Mouse (Mus musculus) heart, postnatal 36 days (tissue): ENCODE data around the gene Txnrd2. TPM values are rescaled to one million over a fixed set of nuclear protein-coding genes. Genes with fewer than 3 reads are reported as not detected.

ENCODE experiments used
- DNase-seq, 2 experiments: peaks; one replicate each; pipeline ENCODE4 v3.0.0; 2021 to 2022
- intact Hi-C: fragments of 180-260 bp; cut with DNase I; formaldehyde crosslinking; loops from one replicate; pipeline ENCODE4 v1.15.1; 2025
- total RNA-seq, 2 experiments: library from RNA; stranded (reverse); gene quantifications; 2 replicates each; pipeline ENCODE4 v1.2.3; 2021

Gene Txnrd2
- total RNA-seq, 2 experiments from 2014 or later: 41.0 to 42.8 TPM

- DNase-seq: no peak
- intact Hi-C loops: no loop called here
Measured at GRCm38 (mm10) chr16:18472976-18473375, 46.8 kb downstream of the Txnrd2 start.

- no peak for DNase-seq
- intact Hi-C loops: no loop called here
Measured at GRCm38 (mm10) chr16:18474021-18474420, 47.8 kb downstream of the Txnrd2 start.

GRCm38 (mm10) chr16:18477996-18478395 lies 51.8 kb downstream of the Txnrd2 start:
- intact Hi-C loops: no loop called here
- no peak for DNase-seq

GRCm38 (mm10) chr16:18479667-18480066 lies 53.5 kb downstream of the Txnrd2 start:
- intact Hi-C loops: no loop called here
- DNase-seq: no peak

- intact Hi-C loops: no loop called here
- no peak for DNase-seq
Measured at GRCm38 (mm10) chr16:18480933-18481485, 54.8 kb downstream of the Txnrd2 start.

- no peak for DNase-seq
- intact Hi-C loops: no loop called here
Measured at GRCm38 (mm10) chr16:18482431-18482830, 56.2 kb downstream of the Txnrd2 start.

- intact Hi-C loops: no loop called here
Measured at GRCm38 (mm10) chr16:18483839-18484238, 57.7 kb downstream of the Txnrd2 start.

GRCm38 (mm10) chr16:18484386-18484785 lies 58.2 kb downstream of the Txnrd2 start:
- no peak for DNase-seq
- intact Hi-C loops: no loop called here

More at GRCm38 (mm10) chr16:18483839-18484238, 57.7 kb downstream of the Txnrd2 start:
- DNase-seq: no peak

- no peak for DNase-seq
- intact Hi-C loops: no loop called here
Measured at GRCm38 (mm10) chr16:18484794-18485435, 58.7 kb downstream of the Txnrd2 start.

GRCm38 (mm10) chr16:18486126-18486525 lies 59.9 kb downstream of the Txnrd2 start:
- no peak for DNase-seq
- intact Hi-C loops: no loop called here

GRCm38 (mm10) chr16:18490281-18490680 lies 64.1 kb downstream of the Txnrd2 start:
- intact Hi-C loops: no loop called here
- no peak for DNase-seq

GRCm38 (mm10) chr16:18490894-18491293 lies 64.7 kb downstream of the Txnrd2 start:
- intact Hi-C loops: no loop called here
- DNase-seq: no peak

GRCm38 (mm10) chr16:18497865-18498515 lies 71.8 kb downstream of the Txnrd2 start:
- intact Hi-C loops: loop anchor here (2.0 kb wide), 1 partner anchor 53 kb away; no protein-coding TSS in a partner anchor
- DNase-seq: no peak

GRCm38 (mm10) chr16:18498558-18498990 lies 72.4 kb downstream of the Txnrd2 start, which contains the start of the genes Gnb1l and Rtl10:
TSS of gene Gnb1l (plus strand) at chr16:18498713.
TSS of gene Rtl10 (plus strand) at chr16:18498901.
- intact Hi-C loops: loop anchor here (2.0 kb wide), 1 partner anchor 54 kb away; no protein-coding TSS in a partner anchor
- DNase-seq: peak; percentile 94 to 98

- intact Hi-C loops: loop anchor here (2.0 kb wide), 1 partner anchor 54 kb away; no protein-coding TSS in a partner anchor
- no peak for DNase-seq
Measured at GRCm38 (mm10) chr16:18498996-18499395, 72.8 kb downstream of the Txnrd2 start.

GRCm38 (mm10) chr16:18501531-18501930 lies 75.3 kb downstream of the Txnrd2 start:
- intact Hi-C loops: no loop called here
- DNase-seq: no peak

- intact Hi-C loops: no loop called here
- DNase-seq: no peak
Measured at GRCm38 (mm10) chr16:18503566-18504342, 77.6 kb downstream of the Txnrd2 start.

- no peak for DNase-seq
- intact Hi-C loops: no loop called here
Measured at GRCm38 (mm10) chr16:18506524-18507199, 80.5 kb downstream of the Txnrd2 start.

- DNase-seq: no peak
- intact Hi-C loops: no loop called here
Measured at GRCm38 (mm10) chr16:18507200-18507549, 81.0 kb downstream of the Txnrd2 start.

- DNase-seq: no peak
- intact Hi-C loops: no loop called here
Measured at GRCm38 (mm10) chr16:18511741-18512140, 85.6 kb downstream of the Txnrd2 start.
